Mouse (Mus musculus): ENCODE data around the gene Ndufs2. TPM values are rescaled to one million over a fixed set of nuclear protein-coding genes. Genes with fewer than 3 reads are reported as not detected.

The Ndufs2 gene
- polyA plus RNA-seq, 1 experiment from 2014 or later = 215 TPM

- H3K4me3 ChIP-seq = no peak overlapping the region
- ATAC-seq (replicated peaks) = no peak
- WGBS = 86% methylated on average over 12 of the region's 12 CpGs
Observed at GRCm38 (mm10) chr1:171232800-171233730, 18.1 kb downstream of the Ndufs2 start.

GRCm38 (mm10) chr1:171232348-171232747 is 18.8 kb downstream of the Ndufs2 start:
- no peak overlapping the region for H3K4me3 ChIP-seq
- no peaks in the 10 kb centered on the region for H3K9me3 ChIP-seq
- no peak overlapping the region for H3K27ac ChIP-seq (replicated peaks)
- H3K9ac ChIP-seq (replicated peaks) = no peak overlapping the region
- 87% methylated on average over 5 of the region's 5 CpGs for WGBS
- H3K27me3 ChIP-seq = no peaks in the 10 kb centered on the region
- H3K4me1 ChIP-seq = no peaks in the 10 kb centered on the region
- no peak for ATAC-seq (replicated peaks)
- peaks cover 33% of the 10 kb centered on the region for H3K36me3 ChIP-seq
- no peak overlapping the region for H3K4me2 ChIP-seq (replicated peaks)

More at GRCm38 (mm10) chr1:171232800-171233730, 18.1 kb downstream of the Ndufs2 start:
- peaks cover 40% of the 10 kb centered on the region for H3K36me3 ChIP-seq
- no peaks in the 10 kb centered on the region for H3K27me3 ChIP-seq
- H3K4me2 ChIP-seq (replicated peaks) = no peak overlapping the region
- H3K9me3 ChIP-seq = no peaks in the 10 kb centered on the region
- H3K27ac ChIP-seq (replicated peaks) = no peak overlapping the region
- no peak overlapping the region for H3K9ac ChIP-seq (replicated peaks)
- H3K4me1 ChIP-seq = no peaks in the 10 kb centered on the region

- H3K9me3 ChIP-seq = no peaks in the 10 kb centered on the region
- H3K4me2 ChIP-seq (replicated peaks) = no peak overlapping the region
- H3K27ac ChIP-seq (replicated peaks) = no peak overlapping the region
- no peak overlapping the region for H3K4me3 ChIP-seq
- H3K27me3 ChIP-seq = no peaks in the 10 kb centered on the region
- ATAC-seq (replicated peaks) = no peak
- 79% methylated on average over 4 of the region's 4 CpGs for WGBS
- H3K9ac ChIP-seq (replicated peaks) = no peak overlapping the region
- peaks cover 28% of the 10 kb centered on the region for H3K36me3 ChIP-seq
- no peaks in the 10 kb centered on the region for H3K4me1 ChIP-seq
Observed at GRCm38 (mm10) chr1:171231844-171232243, 19.3 kb downstream of the Ndufs2 start.

GRCm38 (mm10) chr1:171230215-171230614 is 21.0 kb downstream of the Ndufs2 start:
- Histone ChIP-seq H3K4me2 (replicated peaks) (no peak overlapping the region), H3K27ac (replicated peaks) (no peak overlapping the region), H3K4me3 (no peak overlapping the region), H3K9ac (replicated peaks) (no peak overlapping the region), H3K27me3 (no peaks in the 10 kb centered on the region), H3K36me3 (peaks cover 15% of the 10 kb centered on the region), H3K4me1 (no peaks in the 10 kb centered on the region), H3K9me3 (no peaks in the 10 kb centered on the region)
- no peak for ATAC-seq (replicated peaks)
- 28% methylated on average over 3 of the region's 3 CpGs for WGBS

GRCm38 (mm10) chr1:171229750-171230149 is 21.4 kb downstream of the Ndufs2 start:
- no peak overlapping the region for H3K27ac ChIP-seq (replicated peaks)
- H3K9me3 ChIP-seq = no peaks in the 10 kb centered on the region
- H3K36me3 ChIP-seq = peaks cover 10% of the 10 kb centered on the region
- WGBS = 40% methylated on average over 6 of the region's 6 CpGs
- no peak for ATAC-seq (replicated peaks)
- no peaks in the 10 kb centered on the region for H3K4me1 ChIP-seq
- no peak overlapping the region for H3K9ac ChIP-seq (replicated peaks)
- no peak overlapping the region for H3K4me2 ChIP-seq (replicated peaks)
- H3K27me3 ChIP-seq = no peaks in the 10 kb centered on the region
- H3K4me3 ChIP-seq = no peak overlapping the region

- no peak for ATAC-seq (replicated peaks)
- H3K4me3 ChIP-seq = no peak overlapping the region
- 77% methylated on average over 1 of the region's 1 CpGs for WGBS
- H3K4me2 ChIP-seq (replicated peaks) = no peak overlapping the region
- no peaks in the 10 kb centered on the region for H3K36me3 ChIP-seq
- no peak overlapping the region for H3K9ac ChIP-seq (replicated peaks)
- H3K27me3 ChIP-seq = no peaks in the 10 kb centered on the region
- no peak overlapping the region for H3K27ac ChIP-seq (replicated peaks)
- peaks cover 4% of the 10 kb centered on the region; the same call in 1 of the 2 replicates for H3K4me1 ChIP-seq
- H3K9me3 ChIP-seq = no peaks in the 10 kb centered on the region
Observed at GRCm38 (mm10) chr1:171227879-171228278, 23.3 kb downstream of the Ndufs2 start.

- WGBS = 33% methylated on average over 4 of the region's 4 CpGs
- Histone ChIP-seq H3K4me1 (peaks cover 8% of the 10 kb centered on the region), H3K27me3 (no peaks in the 10 kb centered on the region), H3K4me3 (no peak overlapping the region), H3K4me2 (replicated peaks) (no peak overlapping the region), H3K27ac (replicated peaks) (no peak overlapping the region), H3K36me3 (no peaks in the 10 kb centered on the region), H3K9me3 (no peaks in the 10 kb centered on the region), H3K9ac (replicated peaks) (no peak overlapping the region)
- no peak for ATAC-seq (replicated peaks)
Observed at GRCm38 (mm10) chr1:171226780-171227179, 24.4 kb downstream of the Ndufs2 start.

- Histone ChIP-seq H3K9me3 (no peaks in the 10 kb centered on the region), H3K4me1 (peaks cover 18% of the 10 kb centered on the region), H3K27ac (replicated peaks) (no peak within 1 kb of the TSS), H3K4me2 (replicated peaks) (no peak within 1 kb of the TSS), H3K4me3 (no peak within 1 kb of the TSS), H3K36me3 (peaks cover 4% of the 10 kb centered on the region; the same call in 1 of the 2 replicates), H3K9ac (replicated peaks) (no peak within 1 kb of the TSS), H3K27me3 (no peaks in the 10 kb centered on the region)
- WGBS = 82% methylated on average over 5 of the region's 5 CpGs
- no peak for ATAC-seq (replicated peaks)
Observed at GRCm38 (mm10) chr1:171224857-171225256, 26.3 kb downstream of the Ndufs2 start, which contains the start of gene Apoa2. Gene Apoa2, plus strand, starts transcription at chr1:171225054.

- Histone ChIP-seq H3K9ac (replicated peaks) (no peak overlapping the region), H3K36me3 (peaks cover 13% of the 10 kb centered on the region; the same call in 1 of the 2 replicates), H3K4me3 (no peak overlapping the region), H3K27me3 (no peaks in the 10 kb centered on the region), H3K4me2 (replicated peaks) (no peak overlapping the region), H3K9me3 (no peaks in the 10 kb centered on the region), H3K27ac (replicated peaks) (no peak overlapping the region), H3K4me1 (peaks cover 18% of the 10 kb centered on the region)
- no peak for ATAC-seq (replicated peaks)
- WGBS = 95% methylated on average over 2 of the region's 2 CpGs
Observed at GRCm38 (mm10) chr1:171223796-171224195, 27.4 kb downstream of the Ndufs2 start.

- ATAC-seq (replicated peaks) = no peak
- Histone ChIP-seq H3K4me3 (peak overlapping the region; percentile 66; the same call in 1 of the 2 replicates), H3K27ac (replicated peaks) (peak overlapping the region; percentile 75), H3K36me3 (peaks cover 16% of the 10 kb centered on the region; the same call in 1 of the 2 replicates), H3K4me1 (peaks cover 18% of the 10 kb centered on the region), H3K4me2 (replicated peaks) (peak overlapping the region; percentile 79), H3K9ac (replicated peaks) (no peak overlapping the region), H3K9me3 (no peaks in the 10 kb centered on the region), H3K27me3 (no peaks in the 10 kb centered on the region)
- WGBS = 85% methylated on average over 6 of the region's 6 CpGs
Observed at GRCm38 (mm10) chr1:171223168-171223567, 28.0 kb downstream of the Ndufs2 start.

GRCm38 (mm10) chr1:171222238-171223155 is 28.7 kb downstream of the Ndufs2 start, which contains the start of gene Tomm40l:
Gene Tomm40l, minus strand, starts transcription at chr1:171222514.
- Histone ChIP-seq H3K4me2 (replicated peaks) (peak within 1 kb of the TSS; percentile 79), H3K27ac (replicated peaks) (peak within 1 kb of the TSS; percentile 75), H3K36me3 (peaks cover 18% of the 10 kb centered on the region; the same call in 1 of the 2 replicates), H3K27me3 (no peaks in the 10 kb centered on the region), H3K9ac (replicated peaks) (peak within 1 kb of the TSS; percentile 58), H3K4me1 (peaks cover 18% of the 10 kb centered on the region), H3K9me3 (no peaks in the 10 kb centered on the region), H3K4me3 (peak within 1 kb of the TSS; percentile 66)
- peak; percentile 97 for ATAC-seq (replicated peaks)
- WGBS = 2% methylated on average over 28 of the region's 28 CpGs
